Comparison of ENCODE assay signal across 13 mouse cellular contexts in the genomic region with DNA sequence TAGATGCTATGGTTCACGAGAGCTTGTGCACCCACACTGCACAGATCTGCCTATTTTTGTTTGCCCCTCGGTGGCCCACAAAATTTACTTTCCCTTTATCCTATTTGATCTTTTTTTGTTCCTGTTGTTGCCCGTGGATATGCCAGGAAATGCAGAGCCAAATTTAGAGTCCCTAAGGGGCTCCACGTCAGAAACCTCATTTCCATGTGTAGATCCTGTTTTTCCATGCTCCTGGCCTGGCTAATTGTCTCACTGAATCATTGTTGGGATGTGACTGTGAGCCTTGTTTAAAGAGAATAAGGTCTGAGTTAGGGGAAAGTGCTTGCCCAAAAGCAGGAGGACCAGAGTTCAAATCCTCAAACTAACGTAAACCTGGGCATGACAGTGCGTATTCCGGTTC. TPM values are rescaled to one million over a fixed set of nuclear protein-coding genes. Genes with fewer than 3 reads are reported as not detected.
DNase-seq lines count a peak whose midpoint lies in the region; ATAC-seq and TF ChIP-seq lines count a peak whose summit lies in the region.
"Had no signal": no experiment of that assay in that cellular context is flagged by ENCODE, and none has a peak within 500 bp of the region (broad histone marks: within the 10 kb centered on the region; RNA-seq: fewer than 3 reads in every experiment).

No protein-coding gene starts in this region.

- TF ChIP-seq CTCF in stomach, postnatal 0 days (IDR thresholded peaks at IDR 0.05; ENCODE audit: low read depth): no peak

- H3K4me3 ChIP-seq in lung, embryonic 16.5 days (ENCODE audit: low read length): no peak overlapping the region
- no peak overlapping the region for H3K4me3 ChIP-seq in heart, embryonic 15.5 days
- no peak overlapping the region for H3K4me3 ChIP-seq in midbrain, embryonic 15.5 days
- no peak overlapping the region for H3K4me3 ChIP-seq in stomach, postnatal 0 days (ENCODE audit: low read depth, low read length)
- H3K4me3 ChIP-seq: hindbrain, embryonic 15.5 days had no signal

- DNase-seq in heart, adult 11 months: peak; percentile 97
- no peak for DNase-seq in heart, postnatal 25 days (ENCODE audit: low spot score)
- DNase-seq in lung, postnatal 25 days (ENCODE audit: low spot score): no peak
- DNase-seq in stomach, postnatal 0 days (ENCODE audit: low spot score): no peak
- no peak for DNase-seq in cerebellum, postnatal 25 days
- DNase-seq: right cerebral cortex, postnatal 14 days; thymus, postnatal 36 days had no signal

- peaks cover 15% of the 10 kb centered on the region for H3K36me3 ChIP-seq in lung, embryonic 16.5 days (ENCODE audit: control insufficient read depth, insufficient read depth, low read length)
- H3K36me3 ChIP-seq in heart, embryonic 15.5 days: peaks cover 28% of the 10 kb centered on the region
- no peaks in the 10 kb centered on the region for H3K36me3 ChIP-seq in midbrain, embryonic 15.5 days (replicated peaks)
- H3K36me3 ChIP-seq in stomach, postnatal 0 days (ENCODE audit: control insufficient read depth, insufficient read depth, low read length): peaks cover 10% of the 10 kb centered on the region

- peak overlapping the region; percentile 46; the same call in 1 of the 2 replicates for H3K27ac ChIP-seq in lung, embryonic 16.5 days (ENCODE audit: low read length)
- H3K27ac ChIP-seq in heart, embryonic 15.5 days: peak overlapping the region; percentile 52; the same call in 1 of the 2 replicates
- 0 out of 2 replicates have a peak overlapping the region, but pooled peaks have one; percentile 60 for H3K27ac ChIP-seq in midbrain, embryonic 15.5 days
- no peak overlapping the region for H3K27ac ChIP-seq in stomach, postnatal 0 days (replicated peaks)
- H3K27ac ChIP-seq: liver, embryonic 14.5 days had no signal

- intact Hi-C loops in heart, postnatal 25 days (cut with DNase I): no loop called here

- WGBS in lung, embryonic 16.5 days: 71% methylated on average over 7 of the region's 7 CpGs
- WGBS in heart, embryonic 15.5 days: 65% methylated on average over 7 of the region's 7 CpGs
- WGBS in midbrain, embryonic 15.5 days: 66% methylated on average over 7 of the region's 7 CpGs
- 79% methylated on average over 7 of the region's 7 CpGs for WGBS in stomach, postnatal 0 days

- no peaks in the 10 kb centered on the region for H3K27me3 ChIP-seq in lung, embryonic 16.5 days (ENCODE audit: control insufficient read depth, insufficient read depth, low read depth, low read length)
- H3K27me3 ChIP-seq in heart, embryonic 15.5 days: no peaks in the 10 kb centered on the region
- H3K27me3 ChIP-seq in midbrain, embryonic 15.5 days (replicated peaks): no peaks in the 10 kb centered on the region
- no peaks in the 10 kb centered on the region for H3K27me3 ChIP-seq in stomach, postnatal 0 days (ENCODE audit: control insufficient read depth, insufficient read depth, low read length)
- H3K27me3 ChIP-seq: hindbrain, embryonic 15.5 days had no signal

- no peak for TF ChIP-seq EP300 in stomach, postnatal 0 days (optimal IDR thresholded peaks at IDR 0.05)

- peaks cover 48% of the 10 kb centered on the region for H3K4me1 ChIP-seq in lung, embryonic 16.5 days (replicated peaks; ENCODE audit: control insufficient read depth, insufficient read depth, low read length)
- peaks cover 54% of the 10 kb centered on the region for H3K4me1 ChIP-seq in heart, embryonic 15.5 days (replicated peaks)
- peaks cover 17% of the 10 kb centered on the region for H3K4me1 ChIP-seq in midbrain, embryonic 15.5 days
- no peaks in the 10 kb centered on the region for H3K4me1 ChIP-seq in stomach, postnatal 0 days (replicated peaks; ENCODE audit: control insufficient read depth, insufficient read depth)

- no peak overlapping the region for H3K9ac ChIP-seq in lung, embryonic 16.5 days (ENCODE audit: low read length)
- no peak overlapping the region for H3K9ac ChIP-seq in heart, embryonic 15.5 days
- no peak overlapping the region for H3K9ac ChIP-seq in midbrain, embryonic 15.5 days
- H3K9ac ChIP-seq in stomach, postnatal 0 days (ENCODE audit: low read length): no peak overlapping the region
- H3K9ac ChIP-seq: hindbrain, embryonic 15.5 days; liver, embryonic 14.5 days had no signal

- H3K9me3 ChIP-seq in lung, embryonic 16.5 days (ENCODE audit: control insufficient read depth, low read length): peaks cover 4% of the 10 kb centered on the region; the same call in 1 of the 2 replicates
- H3K9me3 ChIP-seq in heart, embryonic 15.5 days (replicated peaks): no peaks in the 10 kb centered on the region
- H3K9me3 ChIP-seq in midbrain, embryonic 15.5 days: no peaks in the 10 kb centered on the region
- no peaks in the 10 kb centered on the region for H3K9me3 ChIP-seq in stomach, postnatal 0 days (ENCODE audit: control insufficient read depth, low read length)

- ATAC-seq in lung, embryonic 16.5 days (ENCODE audit: low read depth): no peak
- ATAC-seq in heart, embryonic 15.5 days (replicated peaks; ENCODE audit: insufficient number of reproducible peaks, insufficient read depth, low FRiP score, low read depth): no peak
- ATAC-seq in midbrain, embryonic 15.5 days (replicated peaks): no peak
- no peak for ATAC-seq in stomach, postnatal 0 days (ENCODE audit: low FRiP score, low TSS enrichment)
- ATAC-seq: activated CD4-positive, CD25-positive, alpha-beta regulatory T cell, adult 4 months had no signal

- no peak overlapping the region for H3K4me2 ChIP-seq in lung, embryonic 16.5 days (ENCODE audit: low read depth, low read length)
- no peak overlapping the region for H3K4me2 ChIP-seq in heart, embryonic 15.5 days
- no peak overlapping the region for H3K4me2 ChIP-seq in midbrain, embryonic 15.5 days
- H3K4me2 ChIP-seq in stomach, postnatal 0 days (replicated peaks; ENCODE audit: low read depth): no peak overlapping the region
- H3K4me2 ChIP-seq: hindbrain, embryonic 15.5 days had no signal

RNA-seq across cellular contexts. Expression of a gene that starts 44.4 kb away (rescaled TPM):
- total RNA-seq in heart, postnatal 25 days (2021): 1 to 10 TPM; 7.8 to 9.2 TPM
- polyA plus RNA-seq in lung, embryonic 16.5 days (2015; fragmentation: Nextera tagmentation; extraction: Ambion mirVana): 12.9 and 13.8 TPM in 2 replicates
- polyA plus RNA-seq in heart, embryonic 15.5 days (2015; fragmentation: Nextera tagmentation; extraction: Ambion mirVana): 2.5 and 3.1 TPM in 2 replicates
- 4.6 and 5.0 TPM in 2 replicates for polyA plus RNA-seq in midbrain, embryonic 15.5 days (2015; fragmentation: Nextera tagmentation; extraction: Ambion mirVana)
- 13.7 and 17.1 TPM in 2 replicates for polyA plus RNA-seq in stomach, postnatal 0 days (2015; fragmentation: Nextera tagmentation; extraction: Ambion mirVana)
- polyA plus RNA-seq: activated CD4-positive, CD25-positive, alpha-beta regulatory T cell, adult 4 months had no signal
